Mouse (Mus musculus) WW6 (cell line): ENCODE measurements around the gene Fabp6.

Experiments used
- DNase-seq: peaks from one replicate; pipeline ENCODE4 v3.0.0-alpha.2; 2013; ENCODE audit warnings: low read depth, low spot score

Fabp6 gene

DNA sequence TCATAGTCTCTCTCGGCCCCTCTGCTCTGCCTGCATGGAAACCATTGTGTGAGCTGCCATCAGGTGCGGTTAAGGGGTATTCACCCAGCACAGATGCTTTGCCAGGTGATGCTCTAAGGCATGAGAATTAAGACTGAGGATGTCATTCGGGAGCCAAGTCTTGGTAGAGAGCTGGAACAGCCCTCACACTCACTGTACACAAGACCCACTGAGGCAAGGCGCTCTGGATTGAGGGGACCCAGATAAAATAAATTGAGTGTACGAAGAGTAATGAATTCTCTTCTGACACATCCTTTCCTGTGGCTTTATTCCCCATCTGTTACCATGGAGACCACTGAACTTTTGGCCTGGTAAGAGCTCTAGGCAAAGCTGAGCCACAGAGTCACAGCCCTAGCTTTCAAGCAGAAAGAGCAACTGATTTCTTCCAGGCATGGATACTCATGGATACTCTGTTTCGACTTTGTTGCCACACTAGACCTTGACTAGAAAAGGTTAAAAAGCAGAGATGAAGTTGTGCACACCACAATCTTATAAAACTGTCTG, 11.7 kb downstream of the Fabp6 start:
- no peak for DNase-seq

GRCm38 (mm10) chr11:43586324-43587090, 14.8 kb downstream of the Fabp6 start, which contains the start of gene 4933415A04Rik:
TSS of gene 4933415A04Rik (plus strand) at chr11:43587040.
- DNase-seq = peak; percentile 75

DNA sequence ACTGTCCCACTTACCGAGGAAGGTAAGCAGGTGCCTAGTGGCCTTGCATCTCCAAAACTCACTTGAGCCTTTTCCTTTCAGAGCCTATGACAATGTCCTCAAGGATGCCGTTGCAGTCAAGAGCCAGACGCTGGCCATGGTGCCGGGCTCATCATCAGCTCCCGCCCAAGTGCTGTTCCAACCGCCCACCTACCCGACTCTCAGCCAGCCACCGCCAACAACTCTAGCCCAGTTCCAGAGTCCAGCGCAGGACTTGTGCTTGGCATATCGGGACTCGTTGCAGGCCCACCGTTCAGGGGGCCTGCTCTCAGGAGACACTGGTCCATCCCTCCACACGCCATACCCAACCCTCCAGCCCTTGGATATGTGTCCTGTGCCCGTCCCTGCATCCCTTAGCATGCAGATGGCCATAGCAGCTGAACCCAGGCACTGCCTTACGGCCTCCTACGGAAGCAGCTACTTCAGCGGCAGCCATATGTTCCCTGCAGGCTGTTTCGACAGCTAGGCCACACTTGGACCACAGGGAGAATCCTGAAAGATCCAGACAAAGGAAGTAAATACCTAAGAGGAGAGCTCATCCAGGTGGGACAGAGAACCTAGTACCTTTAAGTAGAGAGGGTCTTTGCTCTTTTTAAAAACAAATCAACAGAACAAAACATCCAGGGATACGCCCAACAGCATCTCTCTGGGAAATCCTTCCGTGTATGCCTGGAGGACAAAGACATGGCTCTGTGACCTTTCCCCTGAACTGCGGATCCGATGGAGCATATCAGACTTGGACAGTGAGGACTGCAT, 15.9 kb downstream of the Fabp6 start:
- DNase-seq = no peak

DNA sequence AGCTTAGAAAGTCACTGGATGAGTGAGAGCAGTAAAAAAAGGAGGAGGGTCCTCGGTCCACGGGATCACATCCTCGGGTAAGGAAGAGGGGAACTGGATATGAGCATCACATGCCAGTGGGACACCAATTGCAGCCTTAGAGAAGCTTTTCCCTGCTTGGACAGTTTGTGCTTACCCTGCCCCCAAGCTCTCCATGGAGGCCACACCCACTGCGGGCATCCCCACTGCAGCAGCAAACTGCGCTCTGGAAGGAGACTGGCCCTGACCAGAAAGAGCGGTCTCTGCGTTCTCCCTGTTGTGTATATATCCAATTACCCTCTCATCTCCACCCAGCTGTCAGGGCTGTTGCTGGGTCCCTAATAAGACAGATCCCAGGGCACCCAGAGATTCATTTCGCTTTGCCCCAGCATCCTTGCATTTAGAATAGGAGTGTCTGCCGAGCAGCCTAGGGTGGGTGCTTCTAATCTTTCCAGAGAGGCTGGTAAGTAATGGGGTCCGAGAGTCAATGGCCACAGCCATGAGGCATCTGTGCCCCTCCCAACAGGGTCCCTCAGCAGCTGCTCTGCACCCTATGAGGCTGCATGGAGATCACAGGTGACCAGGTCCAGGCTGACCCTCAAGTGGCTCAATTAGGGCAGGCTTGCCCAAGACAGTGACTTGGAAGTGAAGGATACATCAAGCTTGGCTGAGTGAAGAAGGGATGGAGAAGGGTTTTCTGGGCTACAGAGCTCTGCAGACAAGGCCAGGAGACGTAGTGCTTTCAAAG, 23.4 kb downstream of the Fabp6 start:
- DNase-seq = no peak

- DNase-seq = no peak
Measured at GRCm38 (mm10) chr11:43575376-43576151, 25.8 kb downstream of the Fabp6 start.

- DNase-seq = no peak
Measured at GRCm38 (mm10) chr11:43575061-43575375, 26.3 kb downstream of the Fabp6 start.

DNA sequence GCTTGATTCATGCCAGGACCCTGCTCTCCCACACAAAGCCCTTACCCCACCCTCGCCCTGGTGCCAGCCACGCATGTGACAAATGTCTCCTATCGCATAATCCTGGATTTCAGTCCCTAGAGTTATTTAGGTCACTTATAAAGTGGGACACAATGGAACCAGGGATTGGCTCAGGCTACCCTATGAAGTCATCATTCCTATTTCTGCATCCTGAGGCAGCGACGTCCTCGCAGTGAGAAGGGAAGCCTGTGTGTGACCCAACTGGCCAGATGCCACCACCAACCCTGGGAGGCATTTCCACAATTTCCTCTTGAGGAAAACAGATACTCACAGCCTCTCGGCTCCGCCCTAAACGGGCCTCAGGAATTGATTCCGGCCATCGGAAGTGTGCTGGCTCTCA, 31.7 kb downstream of the Fabp6 start:
- DNase-seq = no peak

DNA sequence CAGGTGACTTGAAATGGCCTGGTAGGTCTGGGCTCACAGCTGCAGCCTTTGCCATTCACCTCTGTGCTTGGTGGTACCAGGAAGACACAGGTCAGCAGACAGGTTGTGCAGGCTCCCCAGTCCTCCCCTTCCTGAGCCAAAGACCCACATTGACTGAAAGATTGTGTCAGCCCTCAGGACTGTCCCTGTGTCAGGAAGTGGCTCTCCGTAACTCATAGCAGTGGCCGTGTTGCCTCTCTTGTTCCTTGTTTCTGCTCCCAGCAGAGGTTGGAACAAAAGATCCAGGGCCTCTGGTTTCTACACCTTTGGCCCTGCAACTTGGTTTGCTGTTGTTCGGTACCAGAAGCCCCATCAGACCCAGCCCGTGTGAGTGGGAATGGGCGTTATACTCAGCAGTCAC, 32.2 kb downstream of the Fabp6 start:
- no peak for DNase-seq

DNA sequence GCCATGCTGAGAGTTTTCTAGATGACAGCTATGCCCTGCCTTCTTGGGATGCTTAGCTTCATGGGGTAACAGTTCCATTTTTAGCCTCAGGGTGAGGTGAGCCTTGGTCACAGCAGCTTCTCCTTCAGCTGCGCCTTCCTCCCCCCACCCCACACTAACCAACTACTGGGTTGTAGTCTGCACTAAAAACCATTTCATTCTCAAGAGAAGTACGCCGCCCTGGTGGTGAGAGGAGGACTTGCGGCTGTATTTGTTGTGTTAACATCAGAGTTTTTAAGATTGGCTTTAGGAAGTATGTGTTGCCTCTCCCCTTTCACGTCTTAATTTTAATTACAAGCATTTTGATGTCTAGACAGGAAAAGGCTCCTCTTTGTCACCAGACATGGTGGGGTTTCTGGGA, 33.1 kb downstream of the Fabp6 start:
- DNase-seq = no peak

DNA sequence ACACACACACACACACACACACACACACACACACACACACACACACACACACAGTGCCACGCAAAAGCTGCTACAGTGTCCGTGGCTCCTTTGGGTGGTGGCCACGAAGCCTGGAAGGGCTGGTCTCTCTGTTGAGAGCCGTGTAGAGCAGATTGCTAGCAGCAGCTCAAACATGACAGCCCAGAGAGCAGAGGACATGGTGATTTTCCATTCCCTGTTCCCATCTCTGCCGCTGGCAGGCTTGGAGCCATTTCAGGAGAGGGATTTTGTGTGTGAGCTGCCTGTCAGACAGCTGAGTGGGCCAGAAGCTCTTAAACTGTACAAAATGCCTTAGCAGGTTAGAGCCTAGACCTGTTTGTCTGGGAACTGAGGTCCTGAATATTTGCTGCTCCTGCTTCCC, 34.6 kb downstream of the Fabp6 start:
- DNase-seq = no peak

- no peak for DNase-seq
Measured at GRCm38 (mm10) chr11:43565852-43566251, 35.5 kb downstream of the Fabp6 start.

- no peak for DNase-seq
Measured at GRCm38 (mm10) chr11:43565414-43565813, 35.9 kb downstream of the Fabp6 start.

GRCm38 (mm10) chr11:43563654-43564244, 37.6 kb downstream of the Fabp6 start:
- no peak for DNase-seq

DNA sequence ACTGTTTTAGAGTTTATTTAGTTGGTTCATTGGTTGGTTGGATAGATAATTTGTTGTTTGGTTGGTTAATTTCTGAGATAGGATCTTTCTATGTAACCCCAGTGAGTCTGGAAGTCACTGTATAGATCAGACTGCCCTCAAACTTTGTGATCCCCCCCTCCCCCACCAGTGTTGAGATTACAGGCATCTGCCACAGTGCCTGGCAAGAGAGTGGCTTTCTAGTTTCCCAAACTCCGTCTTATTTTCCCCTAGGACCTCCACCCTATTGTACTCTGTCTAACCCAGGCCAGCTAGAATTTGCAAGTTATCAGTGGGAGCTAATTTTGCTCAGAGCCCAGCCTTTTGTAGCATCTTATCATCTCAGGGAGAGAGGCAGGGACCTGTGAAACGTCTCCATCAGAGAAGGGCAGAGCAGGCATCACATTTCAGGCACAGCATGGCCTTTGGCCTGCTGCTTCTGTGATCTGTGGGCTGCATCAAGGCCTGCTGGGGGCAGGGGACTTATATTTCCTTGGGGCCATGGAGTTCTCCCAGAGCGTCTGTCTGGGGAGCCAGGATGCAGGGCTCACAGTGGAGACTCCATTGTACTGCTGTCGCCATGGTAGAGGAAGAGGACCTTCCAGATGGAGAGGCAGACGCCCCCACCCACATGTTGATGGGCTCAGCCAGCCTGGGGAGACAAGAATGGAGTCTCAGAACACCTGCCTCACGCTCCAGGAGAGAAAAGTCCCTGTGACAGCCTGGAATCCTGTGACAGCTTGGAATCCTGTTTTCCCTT, 41.6 kb downstream of the Fabp6 start:
- DNase-seq = no peak

DNA sequence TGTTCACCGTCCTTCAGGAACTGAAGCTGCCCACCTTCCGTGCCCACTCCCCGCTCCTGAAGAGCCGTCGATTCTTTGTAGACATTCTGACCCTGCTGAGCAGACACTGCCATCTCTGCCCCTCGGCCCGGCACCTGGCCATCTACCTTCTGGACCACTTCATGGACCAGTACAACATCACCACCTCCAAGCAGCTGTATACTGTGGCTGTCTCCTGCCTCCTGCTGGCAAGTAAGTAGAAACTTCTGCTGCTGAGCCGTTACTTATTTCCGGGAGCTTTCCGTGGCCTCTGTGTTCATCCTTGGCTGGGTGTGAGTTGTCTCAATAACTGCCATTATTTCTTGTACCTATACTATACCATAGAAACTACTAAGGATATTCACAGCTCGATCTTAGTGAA, 44.8 kb downstream of the Fabp6 start:
- DNase-seq = no peak

DNA sequence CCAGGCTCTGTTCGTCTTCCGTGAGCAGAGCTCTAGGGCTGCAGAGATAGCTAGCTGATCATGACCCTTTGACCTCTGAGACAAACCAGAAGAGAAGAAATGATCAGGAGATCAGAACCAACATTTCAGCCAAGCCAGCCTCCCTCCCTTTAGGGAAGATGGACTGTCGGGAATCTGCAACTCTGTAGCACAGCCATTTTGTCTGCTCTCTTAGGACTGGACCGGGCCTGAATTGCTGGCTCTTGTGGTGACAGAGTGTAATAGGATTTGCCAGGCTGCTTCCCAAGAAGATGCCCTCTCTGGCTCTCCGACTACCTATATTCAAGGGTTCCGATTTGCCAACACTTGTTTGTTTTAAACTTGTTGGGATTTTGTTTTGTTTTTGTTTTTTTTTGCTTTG, 48.7 kb downstream of the Fabp6 start:
- no peak for DNase-seq

- DNase-seq = no peak
Measured at GRCm38 (mm10) chr11:43551756-43552155, 49.6 kb downstream of the Fabp6 start.

- DNase-seq = no peak
Measured at GRCm38 (mm10) chr11:43549701-43550100, 51.6 kb downstream of the Fabp6 start.

GRCm38 (mm10) chr11:43548657-43549435, 52.5 kb downstream of the Fabp6 start:
- no peak for DNase-seq
